Mouse (Mus musculus) common myeloid progenitor, adult 5-6 weeks (primary cell): ENCODE results near the gene C2cd2l. TPM values are rescaled to one million over a fixed set of nuclear protein-coding genes. Genes with fewer than 3 reads are reported as not detected.

ENCODE experiments used
- ATAC-seq: replicated peaks from 2 replicates; pipeline ENCODE4 v1.8.0; 2016; ENCODE audit warnings: low read depth, mild to moderate bottlenecking, moderate TSS enrichment, inconsistent platforms; ENCODE audit not compliant: poor library complexity, severe bottlenecking
- total RNA-seq: library from RNA; stranded (forward); fragments of 200-1000, 187-1606 nt; gene quantifications from 2 replicates; pipeline ENCODE4 v1.2.3, GENCODE M21; 2017

C2cd2l gene
- total RNA-seq, 1 experiment from 2014 or later = 2.1 TPM

GRCm38 (mm10) chr9:44283183-44283582 lies 36.9 kb downstream of the C2cd2l start:
- ATAC-seq = no peak

GRCm38 (mm10) chr9:44269973-44270372 lies 50.1 kb downstream of the C2cd2l start:
- no peak for ATAC-seq

GRCm38 (mm10) chr9:44269077-44269476 lies 51.0 kb downstream of the C2cd2l start:
- no peak for ATAC-seq

GRCm38 (mm10) chr9:44268432-44268831 lies 51.7 kb downstream of the C2cd2l start, which contains the start of gene Nlrx1:
Gene Nlrx1, minus strand, starts transcription at chr9:44268599.
- peak; percentile 80 for ATAC-seq

GRCm38 (mm10) chr9:44268027-44268360 lies 52.1 kb downstream of the C2cd2l start:
- ATAC-seq = peak; percentile 78

GRCm38 (mm10) chr9:44267319-44268026 lies 52.6 kb downstream of the C2cd2l start:
- ATAC-seq = no peak

- no peak for ATAC-seq
These were observed 53.4 kb downstream of the C2cd2l start for GRCm38 (mm10) chr9:44266478-44267226.

GRCm38 (mm10) chr9:44261388-44261787 lies 58.7 kb downstream of the C2cd2l start:
- ATAC-seq = no peak

Other genes with a start within 250 kb of the C2cd2l start
- not detected in 2 replicates for gene Mfrp, start 218.6 kb downstream of the C2cd2l start, total RNA-seq
- not detected in 2 replicates for gene C1qtnf5, start 213.0 kb downstream of the C2cd2l start, total RNA-seq
- not detected in 2 replicates for gene Gm49380, start 206.8 kb downstream of the C2cd2l start, total RNA-seq
- gene Rnf26, start 206.8 kb downstream of the C2cd2l start, total RNA-seq = 19.3 and 21.8 TPM in 2 replicates
- gene Mcam, start 185.8 kb downstream of the C2cd2l start, total RNA-seq = 0.15 and 2.6 TPM in 2 replicates
- 27.7 and 32.7 TPM in 2 replicates for gene Cbl, start 86.2 kb downstream of the C2cd2l start, total RNA-seq
- not detected in 2 replicates for gene Ccdc153, start 79.6 kb downstream of the C2cd2l start, total RNA-seq
- 0.58 TPM in 1 of 2 replicates, not detected in the other for gene Pdzd3, start 68.8 kb downstream of the C2cd2l start, total RNA-seq
- gene Nlrx1, start 51.7 kb downstream of the C2cd2l start, total RNA-seq = 1.6 and 3.4 TPM in 2 replicates
- gene Abcg4, start 31.7 kb downstream of the C2cd2l start, total RNA-seq = 4.2 and 4.8 TPM in 2 replicates
- gene Hinfp, start 14.6 kb downstream of the C2cd2l start, total RNA-seq = 10.6 and 12.1 TPM in 2 replicates
- 10.6 and 14.2 TPM in 2 replicates for gene Dpagt1, start 5.7 kb upstream of the C2cd2l start, total RNA-seq
- 286 and 311 TPM in 2 replicates for gene H2afx, start 14.4 kb upstream of the C2cd2l start, total RNA-seq
- gene Hmbs, start 23.9 kb upstream of the C2cd2l start, total RNA-seq = 71.4 and 73.7 TPM in 2 replicates
- gene Vps11, start 41.4 kb upstream of the C2cd2l start, total RNA-seq = 16.9 and 18.6 TPM in 2 replicates
- 90.4 and 99.1 TPM in 2 replicates for gene Hyou1, start 59.2 kb upstream of the C2cd2l start, total RNA-seq
- 15.7 and 26.1 TPM in 2 replicates for gene Slc37a4, start 76.6 kb upstream of the C2cd2l start, total RNA-seq
- 2,354 and 2,766 TPM in 2 replicates for gene Rps25, start 86.9 kb upstream of the C2cd2l start, total RNA-seq
- gene Trappc4, start 87.3 kb upstream of the C2cd2l start, total RNA-seq = 29.5 and 39.8 TPM in 2 replicates
- gene Ccdc84, start 98.3 kb upstream of the C2cd2l start, total RNA-seq = 18.8 and 35.2 TPM in 2 replicates
- not detected in 2 replicates for gene Foxr1, start 120.9 kb upstream of the C2cd2l start, total RNA-seq
- not detected in 2 replicates for gene Upk2, start 134.7 kb upstream of the C2cd2l start, total RNA-seq
- gene Bcl9l, start 162.5 kb upstream of the C2cd2l start, total RNA-seq = 3.1 and 5.7 TPM in 2 replicates
- not detected in 2 replicates for gene Cxcr5, start 241.6 kb upstream of the C2cd2l start, total RNA-seq